Mouse (Mus musculus): Measurements from ENCODE around the gene Ctf1.

GRCm38 (mm10) chr7:127693290-127693689 is 19.2 kb upstream of the Ctf1 start:
- TF ChIP-seq CTCF (IDR thresholded peaks at IDR 0.05; ENCODE audit: low read depth, low read length) (no peak), GATA1 (IDR thresholded peaks at IDR 0.05; ENCODE audit: borderline replicate concordance, low read length) (no peak), POLR2AphosphoS5 (IDR thresholded peaks at IDR 0.05; ENCODE audit: insufficient replicate concordance, low read depth, low read length) (no peak)

Data from G1E (cell line).